Mouse (Mus musculus) layer of hippocampus, postnatal 14 days (tissue): ENCODE data around the gene Thap12. TPM values are rescaled to one million over a fixed set of nuclear protein-coding genes. Genes with fewer than 3 reads are reported as not detected.

Experiments used
- DNase-seq, 2 experiments: peaks; one replicate each; pipeline ENCODE4 v3.0.0; 2021 to 2022; ENCODE audit warnings: low spot score in 2 of 2, mixed read lengths in 1 of 2
- total RNA-seq, 2 experiments: library from RNA; stranded (reverse); gene quantifications; 2 replicates each; pipeline ENCODE4 v1.2.3; 2021

The Thap12 gene
- total RNA-seq, 2 experiments from 2014 or later, result 72.3 to 74.9 TPM

DNA sequence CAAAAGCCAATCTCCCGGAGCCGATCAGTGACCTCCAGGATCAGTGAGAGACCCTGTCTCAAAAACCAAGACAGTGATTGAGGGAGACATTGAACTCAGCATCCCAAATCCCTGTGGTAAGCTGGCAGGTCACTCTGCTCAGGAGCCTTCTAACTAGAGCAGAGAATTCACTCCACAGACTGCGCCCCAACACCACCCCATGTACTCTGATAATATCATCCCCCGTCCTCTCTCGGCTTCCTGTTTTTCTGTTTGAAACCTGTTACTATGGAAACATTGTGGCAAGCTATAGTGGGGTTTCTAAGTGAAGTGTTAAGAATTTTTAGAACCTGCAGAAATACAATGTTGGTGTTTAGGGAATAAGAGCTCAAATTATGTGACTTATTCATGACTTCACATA is 8.9 kb upstream of the Thap12 start:
- DNase-seq, result peak in 1 of 2 experiments; percentile 32

DNA sequence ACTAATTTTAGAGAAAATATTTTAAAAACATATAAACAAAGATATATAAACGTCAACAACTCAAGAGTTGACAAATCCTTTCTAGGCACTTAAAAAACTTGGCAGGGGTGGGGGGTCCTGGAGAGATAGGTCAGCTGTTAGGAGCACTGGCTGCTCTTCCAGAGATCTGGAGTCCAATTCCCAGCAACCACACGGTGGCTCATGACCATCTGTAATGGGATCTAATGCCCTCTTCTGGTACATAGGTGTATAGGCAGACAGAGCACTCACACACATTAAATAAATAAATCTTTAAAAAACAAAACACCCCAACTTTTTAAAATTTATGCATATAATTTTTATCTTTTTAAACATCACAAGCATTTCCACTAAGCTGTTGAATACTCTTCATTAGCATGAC is 5.4 kb upstream of the Thap12 start:
- no peak for DNase-seq

GRCm38 (mm10) chr7:98698041-98698440 is 4.9 kb upstream of the Thap12 start:
- no peak for DNase-seq

DNA sequence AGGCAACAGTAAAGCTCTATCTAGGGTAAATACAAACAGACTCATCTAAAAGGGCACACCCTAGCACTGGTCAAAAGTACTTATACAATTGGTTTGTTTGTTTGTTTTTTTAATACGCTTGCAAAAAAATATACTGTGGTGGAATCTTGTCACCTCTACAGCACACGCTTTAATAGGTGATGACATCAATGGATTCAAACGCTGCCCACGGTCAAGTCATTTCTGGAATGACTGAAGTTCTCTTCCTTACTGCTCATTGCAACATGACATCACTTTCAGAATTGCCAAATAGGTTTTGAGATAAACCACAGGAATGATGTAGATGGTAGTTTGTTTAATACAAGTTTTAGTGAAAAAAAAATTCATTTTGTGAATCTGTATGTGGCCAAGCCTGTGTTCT is 4.3 kb upstream of the Thap12 start:
- no peak for DNase-seq

DNA sequence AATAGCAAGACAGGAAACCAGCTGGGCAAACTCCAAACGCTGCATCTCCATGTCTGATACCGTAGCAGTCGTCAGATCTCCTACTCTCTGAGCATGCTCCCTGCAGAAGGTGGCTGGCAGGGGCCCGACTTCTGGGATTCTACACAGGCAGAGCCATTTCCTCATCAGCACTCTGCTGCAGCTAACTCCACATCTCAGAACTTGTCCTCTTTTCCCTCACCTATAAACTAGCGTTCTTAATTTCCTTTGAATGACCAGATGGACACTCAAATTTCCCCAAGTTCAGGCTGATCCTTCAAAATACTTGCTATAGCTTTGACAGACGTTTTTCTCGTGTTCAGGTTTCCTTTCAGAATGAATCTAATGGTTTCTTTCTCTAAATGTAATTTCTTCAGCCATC is 1.1 kb upstream of the Thap12 start:
- DNase-seq, result no peak

DNA sequence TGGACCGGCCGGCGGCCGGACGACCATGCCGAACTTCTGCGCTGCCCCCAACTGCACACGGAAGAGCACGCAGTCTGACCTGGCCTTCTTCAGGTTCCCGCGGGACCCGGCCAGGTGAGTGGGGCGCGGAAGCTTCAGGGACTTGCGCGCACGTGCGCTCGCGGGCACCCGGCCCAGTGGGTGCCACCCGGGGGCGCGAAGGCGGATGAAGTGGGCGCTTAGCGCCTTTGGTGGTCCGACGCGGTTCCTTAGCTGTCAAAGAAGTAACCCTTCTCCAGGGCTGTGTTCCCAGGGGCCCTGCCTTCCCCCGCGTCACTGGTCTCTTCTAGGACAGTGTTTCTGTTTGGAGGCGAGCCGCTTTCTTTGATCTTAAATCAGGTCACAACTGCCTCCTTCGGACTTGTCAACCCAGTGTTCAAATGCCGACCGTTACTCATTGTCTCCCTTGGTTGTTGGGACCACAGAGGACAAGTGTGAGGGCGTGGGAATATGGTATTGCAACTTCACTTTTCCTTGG is 520 bp downstream of the Thap12 start:
- peak in 1 of 2 experiments; percentile 31 for DNase-seq

GRCm38 (mm10) chr7:98704276-98704675 is 1.4 kb downstream of the Thap12 start:
- no peak for DNase-seq

DNA sequence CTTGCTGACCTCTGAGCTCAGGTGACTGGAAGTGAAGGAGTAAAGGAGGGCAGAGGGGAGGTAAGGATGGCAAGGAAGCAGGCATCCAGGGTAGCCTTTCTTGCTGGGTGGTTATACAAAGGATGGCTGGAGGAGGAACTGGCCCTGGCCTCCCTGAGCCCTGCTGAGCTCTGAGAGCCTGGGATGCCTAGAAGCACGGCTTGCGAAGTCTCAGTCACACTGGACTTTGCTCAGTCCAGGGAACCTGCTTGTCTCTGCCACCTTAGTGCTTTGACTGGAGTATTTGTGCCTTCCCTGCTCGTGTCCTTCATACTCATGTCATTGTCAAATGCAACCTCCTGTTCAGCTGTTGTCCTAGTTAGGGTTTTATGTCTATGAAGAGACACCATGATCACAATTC is 10.8 kb downstream of the Thap12 start:
- no peak for DNase-seq

- DNase-seq, result no peak
These were observed 14.5 kb downstream of the Thap12 start for GRCm38 (mm10) chr7:98717438-98717837.

DNA sequence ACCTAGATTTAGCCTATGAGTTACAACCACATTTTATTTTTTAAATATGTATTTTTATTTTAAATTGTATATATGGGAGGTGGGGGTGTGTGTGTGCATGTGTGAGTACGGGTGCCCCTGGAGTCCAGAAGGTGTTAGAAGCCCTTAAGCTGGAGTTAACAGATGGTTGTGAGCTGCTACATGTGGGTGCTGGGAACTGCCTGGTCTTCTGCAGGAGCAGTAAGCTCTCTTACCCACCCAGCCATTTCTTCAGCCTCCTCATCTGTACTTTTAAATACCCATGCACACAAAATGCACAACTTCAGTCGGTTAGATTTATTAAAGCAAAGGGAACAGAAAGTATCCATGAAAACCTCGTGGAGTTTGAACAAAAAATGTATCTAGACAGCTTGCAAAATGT is 16.9 kb downstream of the Thap12 start:
- DNase-seq, result no peak

DNA sequence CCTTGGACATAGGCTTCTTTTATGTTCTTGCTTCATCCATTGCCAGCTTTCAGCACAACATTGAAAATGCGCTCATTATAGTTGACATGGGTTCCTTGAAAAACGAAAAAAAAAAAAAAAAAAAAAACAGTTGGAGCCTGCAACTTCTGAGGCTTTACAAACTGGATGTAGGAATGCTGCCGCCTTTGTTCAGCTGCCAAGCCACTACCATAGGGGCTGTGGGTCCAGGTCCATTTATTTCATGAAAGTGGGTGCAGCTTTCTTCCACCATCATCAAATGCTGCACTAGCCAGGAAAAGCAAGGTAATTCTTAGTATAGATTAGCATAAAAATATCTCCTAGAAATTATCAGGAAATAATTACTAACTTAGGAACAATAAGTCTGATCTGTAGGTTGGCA is 17.8 kb downstream of the Thap12 start:
- no peak for DNase-seq

DNA sequence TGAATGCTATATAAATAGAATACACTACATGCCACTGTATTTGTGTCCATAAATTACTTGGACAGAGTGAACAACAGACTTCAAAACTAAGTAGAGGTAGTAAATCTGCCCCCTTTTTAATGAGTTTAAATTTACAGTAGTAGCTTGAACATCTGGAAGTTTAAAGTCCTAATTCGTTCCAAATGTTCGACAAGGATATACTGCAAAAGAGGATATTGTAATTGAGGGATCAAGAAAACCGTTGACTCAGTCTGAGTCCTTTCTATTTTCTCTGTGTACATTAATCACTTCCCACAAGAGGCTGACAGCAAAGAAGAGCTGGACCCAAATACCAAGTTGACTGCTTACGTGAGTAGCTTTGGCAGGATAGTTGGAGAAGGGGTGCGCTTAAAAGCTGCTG is 18.3 kb downstream of the Thap12 start:
- no peak for DNase-seq

GRCm38 (mm10) chr7:98721623-98722022 is 18.7 kb downstream of the Thap12 start:
- DNase-seq, result no peak

GRCm38 (mm10) chr7:98725686-98726195 is 22.8 kb downstream of the Thap12 start:
- DNase-seq, result no peak

DNA sequence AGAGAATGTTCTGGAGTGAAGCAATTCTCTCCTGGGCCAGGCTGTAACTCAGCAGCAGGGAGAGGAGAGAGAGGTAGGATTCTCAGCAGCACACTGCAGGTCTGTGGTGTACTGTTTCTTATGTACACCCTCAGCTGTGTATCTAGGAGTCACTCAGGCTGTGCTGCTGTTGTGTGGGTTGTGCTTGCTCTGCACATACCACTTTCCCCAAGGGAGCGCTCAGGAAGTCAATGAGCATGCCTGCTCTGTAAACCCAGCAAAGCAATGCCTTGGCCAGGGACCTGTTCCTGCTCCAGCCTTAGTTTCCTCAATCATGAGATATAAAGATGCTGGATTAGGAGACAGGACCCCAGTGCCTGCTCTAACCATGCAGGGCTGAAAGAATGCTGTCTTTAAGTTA is 25.1 kb downstream of the Thap12 start:
- no peak for DNase-seq

DNA sequence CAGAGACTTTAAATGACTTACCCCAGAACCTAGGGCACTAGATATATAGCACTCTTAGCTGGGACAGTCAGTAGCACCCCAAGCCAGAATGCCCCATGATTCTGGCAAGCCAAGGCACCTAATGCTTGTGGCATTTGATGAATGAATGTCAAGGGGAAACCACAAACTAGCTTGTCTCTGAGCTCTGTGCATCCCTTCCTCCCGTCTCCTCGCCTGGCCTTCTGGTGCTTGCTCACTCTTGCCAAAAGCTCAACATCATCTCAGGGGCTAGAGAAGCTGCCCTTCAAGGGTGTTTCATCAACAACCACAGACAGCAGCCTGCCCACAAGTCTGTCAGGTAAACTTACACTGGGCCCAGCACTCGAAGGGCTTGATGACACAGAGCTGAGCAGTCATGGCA is 25.6 kb downstream of the Thap12 start:
- DNase-seq, result no peak

GRCm38 (mm10) chr7:98729661-98730271 is 26.9 kb downstream of the Thap12 start:
- DNase-seq, result no peak

GRCm38 (mm10) chr7:98733958-98734357 is 31.1 kb downstream of the Thap12 start:
- DNase-seq, result no peak

DNA sequence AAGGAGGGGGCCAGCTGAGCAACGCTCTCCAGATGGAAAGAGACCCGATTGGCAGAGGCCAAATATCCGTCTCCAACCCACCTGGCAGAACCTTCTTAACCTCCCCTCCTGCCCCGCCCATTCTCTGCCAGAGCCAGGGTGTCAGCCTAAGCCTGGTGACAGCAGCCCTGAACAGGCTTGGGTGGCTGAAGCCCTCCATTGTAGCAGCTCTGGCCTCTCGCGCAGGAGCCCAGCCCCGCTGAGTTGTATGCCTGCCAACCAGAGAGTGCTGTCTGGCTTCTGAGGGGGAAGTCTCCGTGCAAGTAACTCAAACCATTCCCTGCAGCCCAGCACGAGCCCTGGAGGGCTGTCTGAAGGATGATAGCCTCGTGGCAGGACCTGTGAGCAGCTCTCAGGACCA is 32.0 kb downstream of the Thap12 start:
- peak; percentile 38 to 43 for DNase-seq

GRCm38 (mm10) chr7:98736780-98737550 is 34.1 kb downstream of the Thap12 start:
- no peak for DNase-seq

GRCm38 (mm10) chr7:98740363-98740762 is 37.5 kb downstream of the Thap12 start:
- DNase-seq, result no peak

DNA sequence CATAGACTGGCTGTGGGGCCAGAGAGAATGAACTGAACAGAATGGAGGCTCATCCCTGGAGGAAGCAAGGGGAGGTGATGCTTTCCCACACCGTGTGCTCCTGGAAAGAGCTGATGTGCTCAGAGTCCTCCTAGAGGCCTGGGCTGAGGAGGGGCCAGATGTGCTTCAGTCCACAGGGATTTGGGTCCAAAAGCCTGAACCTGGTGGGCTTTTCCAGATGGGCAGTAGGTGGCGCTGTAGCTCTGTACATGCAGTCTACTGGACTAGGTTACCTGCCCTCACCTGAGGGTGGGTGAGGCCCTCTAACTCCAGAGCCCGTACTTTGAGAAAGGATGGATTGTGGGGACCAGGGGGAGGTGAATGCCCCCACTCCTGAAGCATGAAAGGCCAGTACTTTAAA is 40.4 kb downstream of the Thap12 start:
- DNase-seq, result peak in 1 of 2 experiments; percentile 59

DNA sequence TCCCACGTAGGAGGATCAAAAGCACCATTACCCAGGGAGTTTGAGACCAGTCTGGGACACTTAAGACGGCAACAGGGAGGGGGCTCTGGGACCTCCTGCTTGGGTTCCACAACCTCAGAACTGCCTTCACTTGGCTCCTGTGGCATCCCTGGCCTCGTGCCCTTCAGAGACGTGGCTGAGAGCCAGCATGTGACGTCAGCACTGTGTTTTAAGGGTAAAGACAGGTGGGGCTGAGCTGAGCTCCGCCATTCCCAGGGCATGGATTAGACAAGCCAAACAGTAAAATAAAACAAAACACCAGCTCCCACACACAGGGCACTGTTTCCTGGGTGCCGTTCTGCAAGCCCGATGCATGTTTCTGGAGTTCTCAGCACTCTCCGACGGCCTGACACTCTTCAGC is 47.5 kb downstream of the Thap12 start:
- DNase-seq, result no peak
